Mouse (Mus musculus): ENCODE measurements around the gene Tmem179b. TPM values are rescaled to one million over a fixed set of nuclear protein-coding genes. Genes with fewer than 3 reads are reported as not detected.

Tmem179b gene
- polyA plus RNA-seq, 1 experiment from 2014 or later: 104 TPM

- no peak overlapping the region for H3K4me2 ChIP-seq
- H3K27ac ChIP-seq: no peak overlapping the region
- no peak for ATAC-seq (ENCODE audit: insufficient read depth, low FRiP score, low read depth)
- no peak overlapping the region for H3K4me3 ChIP-seq (replicated peaks)
- WGBS: 28% methylated on average over 3 of the region's 3 CpGs
- H3K9ac ChIP-seq: no peak overlapping the region
- H3K9me3 ChIP-seq: no peaks in the 10 kb centered on the region
- H3K4me1 ChIP-seq: peaks cover 8% of the 10 kb centered on the region; the same call in 1 of the 2 replicates
- peaks cover 28% of the 10 kb centered on the region for H3K36me3 ChIP-seq
- no peaks in the 10 kb centered on the region for H3K27me3 ChIP-seq (replicated peaks)
Observed at GRCm38 (mm10) chr19:8726609-8727390, 47.5 kb downstream of the Tmem179b start.

- H3K9me3 ChIP-seq: no peaks in the 10 kb centered on the region
- peaks cover 28% of the 10 kb centered on the region for H3K36me3 ChIP-seq
- peak overlapping the region; percentile 59 for H3K4me2 ChIP-seq
- ATAC-seq (ENCODE audit: insufficient read depth, low FRiP score, low read depth): no peak
- 32% methylated on average over 4 of the region's 4 CpGs for WGBS
- peaks cover 8% of the 10 kb centered on the region; the same call in 1 of the 2 replicates for H3K4me1 ChIP-seq
- peak overlapping the region; percentile 51; the same call in 1 of the 2 replicates for H3K27ac ChIP-seq
- peak overlapping the region; percentile 7; the same call in 1 of the 2 replicates for H3K9ac ChIP-seq
- no peaks in the 10 kb centered on the region for H3K27me3 ChIP-seq (replicated peaks)
- H3K4me3 ChIP-seq (replicated peaks): peak overlapping the region; percentile 77
Observed at GRCm38 (mm10) chr19:8725081-8725613, 49.1 kb downstream of the Tmem179b start.

GRCm38 (mm10) chr19:8724392-8724791, 49.9 kb downstream of the Tmem179b start:
- H3K27ac ChIP-seq: peak overlapping the region; percentile 91; the same call in 1 of the 2 replicates
- H3K4me2 ChIP-seq: peak overlapping the region; percentile 59
- peak overlapping the region; percentile 88 for H3K9ac ChIP-seq
- peak overlapping the region; percentile 77 for H3K4me3 ChIP-seq (replicated peaks)
- H3K9me3 ChIP-seq: no peaks in the 10 kb centered on the region
- 2% methylated on average over 2 of the region's 2 CpGs for whole genome bisulfite sequencing
- ATAC-seq (ENCODE audit: insufficient read depth, low FRiP score, low read depth): no peak
- H3K4me1 ChIP-seq: peaks cover 8% of the 10 kb centered on the region; the same call in 1 of the 2 replicates
- peaks cover 28% of the 10 kb centered on the region for H3K36me3 ChIP-seq
- H3K27me3 ChIP-seq (replicated peaks): no peaks in the 10 kb centered on the region

- WGBS: under 1% methylated on average over 20 of the region's 20 CpGs
- peak overlapping the region; percentile 59 for H3K4me2 ChIP-seq
- peak overlapping the region; percentile 77 for H3K4me3 ChIP-seq (replicated peaks)
- peaks cover 8% of the 10 kb centered on the region; the same call in 1 of the 2 replicates for H3K4me1 ChIP-seq
- peak overlapping the region; percentile 88 for H3K9ac ChIP-seq
- no peak for ATAC-seq (ENCODE audit: insufficient read depth, low FRiP score, low read depth)
- H3K9me3 ChIP-seq: no peaks in the 10 kb centered on the region
- H3K36me3 ChIP-seq: peaks cover 28% of the 10 kb centered on the region
- peak overlapping the region; percentile 91 for H3K27ac ChIP-seq
- no peaks in the 10 kb centered on the region for H3K27me3 ChIP-seq (replicated peaks)
Observed at GRCm38 (mm10) chr19:8723574-8724346, 50.5 kb downstream of the Tmem179b start.

GRCm38 (mm10) chr19:8722907-8723573, 51.2 kb downstream of the Tmem179b start, which contains the start of gene Slc3a2:
Gene Slc3a2 (minus strand): TSS chr19:8723369.
- H3K9me3 ChIP-seq: no peaks in the 10 kb centered on the region
- H3K9ac ChIP-seq: peak within 1 kb of the TSS; percentile 88
- H3K4me3 ChIP-seq (replicated peaks): peak within 1 kb of the TSS; percentile 77
- peaks cover 8% of the 10 kb centered on the region; the same call in 1 of the 2 replicates for H3K4me1 ChIP-seq
- peak; percentile 98 for ATAC-seq (ENCODE audit: insufficient read depth, low FRiP score, low read depth)
- H3K4me2 ChIP-seq: peak within 1 kb of the TSS; percentile 64
- peaks cover 28% of the 10 kb centered on the region for H3K36me3 ChIP-seq
- H3K27me3 ChIP-seq (replicated peaks): no peaks in the 10 kb centered on the region
- peak within 1 kb of the TSS; percentile 99 for H3K27ac ChIP-seq
- WGBS: under 1% methylated on average over 50 of the region's 50 CpGs

- peak; percentile 3; the same call in 1 of the 2 replicates for ATAC-seq (ENCODE audit: insufficient read depth, low FRiP score, low read depth)
- Histone ChIP-seq H3K36me3 (peaks cover 28% of the 10 kb centered on the region), H3K27ac (peak overlapping the region; percentile 99), H3K27me3 (replicated peaks) (no peaks in the 10 kb centered on the region), H3K9ac (peak overlapping the region; percentile 88), H3K4me3 (replicated peaks) (peak overlapping the region; percentile 77), H3K4me2 (peak overlapping the region; percentile 64), H3K9me3 (no peaks in the 10 kb centered on the region), H3K4me1 (peaks cover 8% of the 10 kb centered on the region; the same call in 1 of the 2 replicates)
- under 1% methylated on average over 5 of the region's 5 CpGs for WGBS
Observed at GRCm38 (mm10) chr19:8722559-8722906, 51.7 kb downstream of the Tmem179b start.

Small RNAs within 50 kb of the gene (microRNA-seq; reads per million reads assigned to microRNA genes)
- not detected for gene Mir6992

Other genes starting within 250 kb of the Tmem179b start
- 0.05 and 0.12 TPM in 2 replicates for gene Slc22a8, start 183.2 kb downstream of the Tmem179b start, polyA plus RNA-seq (2015; fragmentation: Nextera tagmentation; extraction: Ambion mirVana)
- gene Slc22a6, start 156.4 kb downstream of the Tmem179b start, polyA plus RNA-seq (2015; fragmentation: Nextera tagmentation; extraction: Ambion mirVana): not detected in 2 replicates
- 0.88 and 0.98 TPM in 2 replicates for gene Chrm1, start 110.7 kb downstream of the Tmem179b start, polyA plus RNA-seq (2015; fragmentation: Nextera tagmentation; extraction: Ambion mirVana)
- gene Slc3a2, start 51.1 kb downstream of the Tmem179b start, polyA plus RNA-seq (2015; fragmentation: Nextera tagmentation; extraction: Ambion mirVana): 111 and 122 TPM in 2 replicates
- 76.3 and 90.4 TPM in 2 replicates for gene Wdr74, start 38.6 kb downstream of the Tmem179b start, polyA plus RNA-seq (2015; fragmentation: Nextera tagmentation; extraction: Ambion mirVana)
- 1.4 and 1.7 TPM in 2 replicates for gene 1700092M07Rik, start 33.7 kb downstream of the Tmem179b start, polyA plus RNA-seq (2015; fragmentation: Nextera tagmentation; extraction: Ambion mirVana)
- gene Stx5a, start 33.1 kb downstream of the Tmem179b start, polyA plus RNA-seq (2015; fragmentation: Nextera tagmentation; extraction: Ambion mirVana): 132 and 134 TPM in 2 replicates
- gene Nxf1, start 17.4 kb downstream of the Tmem179b start, polyA plus RNA-seq (2015; fragmentation: Nextera tagmentation; extraction: Ambion mirVana): 159 and 160 TPM in 2 replicates
- gene Tmem223, start 3.5 kb downstream of the Tmem179b start, polyA plus RNA-seq (2015; fragmentation: Nextera tagmentation; extraction: Ambion mirVana): 158 and 161 TPM in 2 replicates
- gene Taf6l, start 11.9 kb upstream of the Tmem179b start, polyA plus RNA-seq (2015; fragmentation: Nextera tagmentation; extraction: Ambion mirVana): 26.3 and 26.9 TPM in 2 replicates
- 136 and 137 TPM in 2 replicates for gene Polr2g, start 24.1 kb upstream of the Tmem179b start, polyA plus RNA-seq (2015; fragmentation: Nextera tagmentation; extraction: Ambion mirVana)
- 4.1 and 4.4 TPM in 2 replicates for gene Zbtb3, start 28.1 kb upstream of the Tmem179b start, polyA plus RNA-seq (2015; fragmentation: Nextera tagmentation; extraction: Ambion mirVana)
- gene Ttc9c, start 44.9 kb upstream of the Tmem179b start, polyA plus RNA-seq (2015; fragmentation: Nextera tagmentation; extraction: Ambion mirVana): 49.7 and 52.1 TPM in 2 replicates
- 5.9 and 6.6 TPM in 2 replicates for gene Hnrnpul2, start 45.5 kb upstream of the Tmem179b start, polyA plus RNA-seq (2015; fragmentation: Nextera tagmentation; extraction: Ambion mirVana)
- not detected in 2 replicates for gene AC129217.1, start 55.3 kb upstream of the Tmem179b start, polyA plus RNA-seq (2015; fragmentation: Nextera tagmentation; extraction: Ambion mirVana)
- 49.7 and 53.4 TPM in 2 replicates for gene Bscl2, start 63.0 kb upstream of the Tmem179b start, polyA plus RNA-seq (2015; fragmentation: Nextera tagmentation; extraction: Ambion mirVana)
- gene Gng3, start 64.7 kb upstream of the Tmem179b start, polyA plus RNA-seq (2015; fragmentation: Nextera tagmentation; extraction: Ambion mirVana): 11.2 and 14.7 TPM in 2 replicates
- gene Lrrn4cl, start 76.3 kb upstream of the Tmem179b start, polyA plus RNA-seq (2015; fragmentation: Nextera tagmentation; extraction: Ambion mirVana): 1.6 and 1.8 TPM in 2 replicates
- 160 and 163 TPM in 2 replicates for gene Ubxn1, start 97.0 kb upstream of the Tmem179b start, polyA plus RNA-seq (2015; fragmentation: Nextera tagmentation; extraction: Ambion mirVana)
- gene Uqcc3, start 106.5 kb upstream of the Tmem179b start, polyA plus RNA-seq (2015; fragmentation: Nextera tagmentation; extraction: Ambion mirVana): 61.9 and 62.8 TPM in 2 replicates
- 69.9 and 93.9 TPM in 2 replicates for gene Lbhd1, start 109.3 kb upstream of the Tmem179b start, polyA plus RNA-seq (2015; fragmentation: Nextera tagmentation; extraction: Ambion mirVana)
- gene Gm49403, start 109.5 kb upstream of the Tmem179b start, polyA plus RNA-seq (2015; fragmentation: Nextera tagmentation; extraction: Ambion mirVana): not detected in 2 replicates
- 82.3 and 82.9 TPM in 2 replicates for gene 1810009A15Rik, start 114.4 kb upstream of the Tmem179b start, polyA plus RNA-seq (2015; fragmentation: Nextera tagmentation; extraction: Ambion mirVana)
- not detected in 2 replicates for gene Gm49416, start 114.5 kb upstream of the Tmem179b start, polyA plus RNA-seq (2015; fragmentation: Nextera tagmentation; extraction: Ambion mirVana)
- 36.8 and 43.6 TPM in 2 replicates for gene Ints5, start 118.5 kb upstream of the Tmem179b start, polyA plus RNA-seq (2015; fragmentation: Nextera tagmentation; extraction: Ambion mirVana)
- gene Ganab, start 123.6 kb upstream of the Tmem179b start, polyA plus RNA-seq (2015; fragmentation: Nextera tagmentation; extraction: Ambion mirVana): 89.3 and 103 TPM in 2 replicates
- gene B3gat3, start 145.9 kb upstream of the Tmem179b start, polyA plus RNA-seq (2015; fragmentation: Nextera tagmentation; extraction: Ambion mirVana): 39.8 and 44.5 TPM in 2 replicates
- 3.3 and 3.4 TPM in 2 replicates for gene Rom1, start 154.9 kb upstream of the Tmem179b start, polyA plus RNA-seq (2015; fragmentation: Nextera tagmentation; extraction: Ambion mirVana)
- gene Eml3, start 155.1 kb upstream of the Tmem179b start, polyA plus RNA-seq (2015; fragmentation: Nextera tagmentation; extraction: Ambion mirVana): 31.7 and 32.6 TPM in 2 replicates
- 132 and 142 TPM in 2 replicates for gene Mta2, start 167.4 kb upstream of the Tmem179b start, polyA plus RNA-seq (2015; fragmentation: Nextera tagmentation; extraction: Ambion mirVana)
- 29.1 and 31.8 TPM in 2 replicates for gene Tut1, start 179.4 kb upstream of the Tmem179b start, polyA plus RNA-seq (2015; fragmentation: Nextera tagmentation; extraction: Ambion mirVana)
- gene Eef1g, start 192.6 kb upstream of the Tmem179b start, polyA plus RNA-seq (2015; fragmentation: Nextera tagmentation; extraction: Ambion mirVana): 383 and 461 TPM in 2 replicates
- 32.2 and 43.5 TPM in 2 replicates for gene Ahnak, start 214.8 kb upstream of the Tmem179b start, polyA plus RNA-seq (2015; fragmentation: Nextera tagmentation; extraction: Ambion mirVana)

All from stomach, embryonic 15.5 days (tissue).